Mouse (Mus musculus) limb, embryonic 14.5 days (tissue): ENCODE measurements at regions not wholly inside any gene's neighbourhood (a gene's known extent, or its start where the extent isn't known, plus 50 kb on each side); places are given as distances from the start of the nearest gene placed in this dataset.

Experiments
- ATAC-seq: fragments of 200-750 bp; cut with Nextera tagmentation; 2 replicates; pipeline ENCODE4 v1.8.0; 2017; ENCODE audit warnings: low read depth, moderate number of reproducible peaks, moderate TSS enrichment; ENCODE audit not compliant: low FRiP score
- DNase-seq: peaks from one replicate; pipeline ENCODE4 v3.0.0-alpha.2; 2015; ENCODE audit warnings: low spot score
- H3K27ac ChIP-seq: fragments of 300-500 bp; sonication (generic); replicated peaks from 2 replicates; pipeline ENCODE4 v1.5.1; 2014; ENCODE audit warnings: low read depth, mild to moderate bottlenecking, low read length, moderate library complexity, mixed read lengths
- H3K27me3 ChIP-seq: fragments of 300-500 bp; sonication (generic); 2 replicates; pipeline ENCODE4 v1.6.1; 2014; ENCODE audit warnings: low read length, mixed read lengths; ENCODE audit not compliant: control insufficient read depth, insufficient read depth
- H3K36me3 ChIP-seq: fragments of 300-500 bp; sonication (generic); 2 replicates; pipeline ENCODE4 v1.6.1; 2014; ENCODE audit warnings: mild to moderate bottlenecking, low read length, moderate library complexity, mixed read lengths; ENCODE audit not compliant: control insufficient read depth, insufficient read depth
- H3K4me1 ChIP-seq: fragments of 300-500 bp; sonication (generic); 2 replicates; pipeline ENCODE4 v1.6.1; 2014; ENCODE audit warnings: antibody characterized with exemption, low read length, mixed read lengths; ENCODE audit not compliant: control insufficient read depth, insufficient read depth
- H3K4me2 ChIP-seq: fragments of 300-500 bp; sonication (generic); replicated peaks from 2 replicates; pipeline ENCODE4 v1.6.1; 2014; ENCODE audit warnings: low read depth, mild to moderate bottlenecking, low read length, moderate library complexity; ENCODE audit not compliant: severe bottlenecking
- H3K4me3 ChIP-seq: fragments of 300-500 bp; sonication (generic); replicated peaks from 2 replicates; pipeline ENCODE4 v1.5.1; 2014; ENCODE audit warnings: low read length
- H3K9ac ChIP-seq: fragments of 300-500 bp; sonication (generic); 2 replicates; pipeline ENCODE4 v1.6.1; 2014; ENCODE audit warnings: mild to moderate bottlenecking, low read depth, low read length, moderate library complexity; ENCODE audit not compliant: severe bottlenecking
- H3K9me3 ChIP-seq: fragments of 300-500 bp; sonication (generic); 2 replicates; pipeline ENCODE4 v1.6.1; 2016; ENCODE audit warnings: low read length; ENCODE audit not compliant: control insufficient read depth
- POLR2A ChIP-seq: fragments of 200-500 bp; IDR thresholded peaks from 2 replicates; pipeline ENCODE4 v1.8.0; 2012; ENCODE audit warnings: inconsistent platforms, mild to moderate bottlenecking, moderate library complexity, borderline replicate concordance; ENCODE audit not compliant: insufficient read depth, insufficient read length; ENCODE audit errors: extremely low read depth
- WGBS: fragments of 180-500 bp; shearing (Covaris S2); extraction: QIAGEN DNeasy Blood & Tissue Kit; methylation state at CpG from one replicate; pipeline ENCODE4 v1.1.7; 2014; 5-methylcytosine and 5-hydroxymethylcytosine counted together

GRCm38 (mm10) chr5:111613687-111614086 is 120.0 kb upstream of the Gm26897 start:
- no peaks in the 10 kb centered on the region for H3K9me3 ChIP-seq
- H3K4me3 ChIP-seq = no peak overlapping the region
- H3K4me2 ChIP-seq = no peak overlapping the region
- no peaks in the 10 kb centered on the region for H3K36me3 ChIP-seq
- no peak overlapping the region for H3K9ac ChIP-seq
- no peak for TF ChIP-seq POLR2A
- WGBS = 42% methylated on average over 1 of the region's 1 CpGs
- no peaks in the 10 kb centered on the region for H3K4me1 ChIP-seq
- H3K27ac ChIP-seq = no peak overlapping the region
- ATAC-seq (no peak), DNase-seq (no peak)
- H3K27me3 ChIP-seq = no peaks in the 10 kb centered on the region

- DNase-seq (peak; percentile 70), ATAC-seq (peak; percentile 76)
- 35% methylated on average over 8 of the region's 9 CpGs for WGBS
- H3K36me3 ChIP-seq = no peaks in the 10 kb centered on the region
- H3K9me3 ChIP-seq = no peaks in the 10 kb centered on the region
- no peak overlapping the region for H3K4me2 ChIP-seq
- 0 out of 2 replicates have a peak, but pooled peaks cover 3% of the 10 kb centered on the region for H3K4me1 ChIP-seq
- no peak overlapping the region for H3K9ac ChIP-seq
- no peaks in the 10 kb centered on the region for H3K27me3 ChIP-seq
- peak overlapping the region; percentile 58 for H3K27ac ChIP-seq
- TF ChIP-seq POLR2A = no peak
- H3K4me3 ChIP-seq = no peak overlapping the region
Measured at GRCm38 (mm10) chr5:111619974-111620373, 113.8 kb upstream of the Gm26897 start.

GRCm38 (mm10) chr5:111620626-111621025 is 113.1 kb upstream of the Gm26897 start:
- DNase-seq = no peak
- H3K27ac ChIP-seq = no peak overlapping the region
- no peak for ATAC-seq
- H3K4me2 ChIP-seq = no peak overlapping the region
- no peaks in the 10 kb centered on the region for H3K27me3 ChIP-seq
- no peaks in the 10 kb centered on the region for H3K36me3 ChIP-seq
- no peaks in the 10 kb centered on the region for H3K9me3 ChIP-seq
- no peak overlapping the region for H3K4me3 ChIP-seq
- no peak for TF ChIP-seq POLR2A
- 77% methylated on average over 6 of the region's 6 CpGs for WGBS
- H3K4me1 ChIP-seq = 0 out of 2 replicates have a peak, but pooled peaks cover 3% of the 10 kb centered on the region
- H3K9ac ChIP-seq = no peak overlapping the region

- no peak for DNase-seq
- no peaks in the 10 kb centered on the region for H3K36me3 ChIP-seq
- H3K4me2 ChIP-seq = no peak overlapping the region
- H3K9me3 ChIP-seq = no peaks in the 10 kb centered on the region
- no peak overlapping the region for H3K27ac ChIP-seq
- no peak for TF ChIP-seq POLR2A
- ATAC-seq = no peak
- H3K4me3 ChIP-seq = no peak overlapping the region
- WGBS = 72% methylated on average over 5 of the region's 5 CpGs
- no peak overlapping the region for H3K9ac ChIP-seq
- no peaks in the 10 kb centered on the region for H3K27me3 ChIP-seq
- H3K4me1 ChIP-seq = peaks cover 7% of the 10 kb centered on the region; the same call in 1 of the 2 replicates
Measured at GRCm38 (mm10) chr5:111622481-111622880, 111.2 kb upstream of the Gm26897 start.

GRCm38 (mm10) chr5:111626273-111626798 is 107.4 kb upstream of the Gm26897 start:
- TF ChIP-seq POLR2A = no peak
- Histone ChIP-seq H3K4me2 (no peak overlapping the region), H3K27me3 (no peaks in the 10 kb centered on the region), H3K4me1 (peaks cover 8% of the 10 kb centered on the region), H3K27ac (peak overlapping the region; percentile 30; the same call in 1 of the 2 replicates), H3K36me3 (no peaks in the 10 kb centered on the region), H3K4me3 (no peak overlapping the region), H3K9ac (no peak overlapping the region), H3K9me3 (no peaks in the 10 kb centered on the region)
- DNase-seq = no peak
- ATAC-seq = no peak
- WGBS = 42% methylated on average over 6 of the region's 6 CpGs
